Mouse (Mus musculus) lung, postnatal 0 days (tissue): Measurements from ENCODE around the gene Eif1.

Experiments
- CTCF ChIP-seq: IDR thresholded peaks from 2 replicates; pipeline ENCODE4 v1.5.1; 2016; ENCODE audit warnings: antibody characterized with exemption, mild to moderate bottlenecking
- EP300 ChIP-seq: IDR thresholded peaks from 2 replicates; pipeline ENCODE4 v1.6.1; 2016; ENCODE audit warnings: antibody characterized with exemption, mild to moderate bottlenecking, control low read depth

DNA sequence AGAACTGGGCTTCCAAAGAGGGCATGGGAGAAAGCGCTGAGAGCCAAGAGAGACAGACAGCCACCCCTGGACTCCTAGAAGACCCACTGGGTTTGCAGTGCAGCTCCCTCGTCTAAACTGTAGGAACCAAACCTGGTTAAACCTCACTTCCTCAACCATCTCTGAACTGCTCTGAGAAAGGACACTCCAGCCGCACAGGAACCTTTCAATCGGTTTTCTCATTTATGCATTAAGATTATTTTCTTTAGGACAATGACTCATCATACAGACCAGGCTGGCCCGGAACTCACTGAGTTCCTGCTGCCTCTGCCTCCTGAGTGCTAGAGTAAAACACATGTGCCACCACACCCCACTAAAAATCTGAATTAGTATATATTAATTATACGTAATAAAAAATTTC lies 8.1 kb downstream of the Eif1 start:
- TF ChIP-seq CTCF (no peak), EP300 (no peak)
